Mouse (Mus musculus) heart, postnatal 4 days (tissue): Measurements from ENCODE around the gene Cldn6. TPM values are rescaled to one million over a fixed set of nuclear protein-coding genes. Genes with fewer than 3 reads are reported as not detected.

Experiments
- DNase-seq: peaks from one replicate; pipeline ENCODE4 v3.0.0; 2021
- total RNA-seq, 2 experiments: library from RNA; stranded (reverse); gene quantifications; 2 replicates each; pipeline ENCODE4 v1.2.3; 2021

The Cldn6 gene
- total RNA-seq, 2 experiments from 2014 or later, result not detected

DNA sequence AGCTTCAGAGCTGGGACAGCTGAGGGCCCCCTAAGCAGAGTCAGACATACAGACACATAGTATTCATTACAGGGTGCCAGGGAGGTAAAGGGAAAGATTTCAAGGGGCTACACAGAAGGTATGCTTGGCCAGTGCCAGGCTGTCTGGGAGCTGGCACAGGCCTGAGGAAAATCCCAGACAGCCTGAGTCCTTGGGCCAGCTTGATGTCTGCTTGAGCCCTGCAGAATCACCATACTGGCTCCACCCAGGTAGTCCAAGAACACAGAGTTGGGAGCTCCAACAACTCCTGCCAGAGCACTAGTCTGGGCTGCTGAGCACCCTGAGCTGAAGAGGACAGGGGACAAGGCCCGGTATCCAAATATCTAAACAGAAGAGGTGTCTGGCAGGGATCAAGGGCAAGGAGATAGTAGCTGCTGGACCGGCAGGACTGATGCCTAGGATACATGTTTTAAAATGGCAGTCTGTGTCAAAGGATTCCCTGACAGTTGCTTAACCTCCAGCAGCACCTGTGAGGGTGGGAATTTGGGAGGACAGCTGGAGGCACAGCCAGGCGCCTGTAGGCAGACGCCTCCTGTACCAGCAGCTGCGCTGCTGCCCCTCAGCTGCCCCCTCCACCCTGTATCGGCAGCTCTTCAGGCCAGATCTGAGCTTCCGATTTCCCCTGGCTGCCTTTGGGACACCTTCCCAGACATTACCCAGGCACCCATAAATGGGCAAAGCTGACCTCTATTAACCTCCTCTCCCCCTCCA lies 43.5 kb downstream of the Cldn6 start, which contains the start of gene 1520401A03Rik:
1520401A03Rik (minus strand) TSS at position 408 of the 750 bp plus-strand sequence.
- DNase-seq, result no peak

DNA sequence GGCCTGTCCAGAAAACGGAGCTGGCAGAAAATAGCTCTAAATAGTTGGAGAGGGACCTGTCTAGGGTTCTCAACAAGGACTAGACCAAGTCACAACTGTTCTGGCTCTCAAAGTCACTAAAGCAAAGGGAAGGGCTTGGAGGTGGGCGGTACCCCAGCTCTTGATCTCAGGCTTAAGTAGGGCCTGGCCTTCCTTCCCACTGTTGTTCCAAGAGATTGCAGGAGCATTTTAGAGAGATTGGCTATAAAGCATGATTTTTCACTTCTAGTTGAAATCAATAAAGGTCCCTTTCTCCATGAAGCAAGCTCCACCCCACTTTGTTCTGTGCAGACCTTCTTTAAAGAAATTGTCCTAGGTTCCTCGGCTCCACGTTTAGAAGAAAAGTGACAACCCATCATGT lies 46.4 kb downstream of the Cldn6 start:
- DNase-seq, result no peak

GRCm38 (mm10) chr17:23725999-23726757 lies 47.1 kb downstream of the Cldn6 start, which contains the start of gene Pkmyt1:
Gene Pkmyt1, plus strand, starts transcription at chr17:23726336.
- DNase-seq, result peak; percentile 97

GRCm38 (mm10) chr17:23726758-23727142 lies 47.7 kb downstream of the Cldn6 start:
- peak; percentile 91 for DNase-seq

DNA sequence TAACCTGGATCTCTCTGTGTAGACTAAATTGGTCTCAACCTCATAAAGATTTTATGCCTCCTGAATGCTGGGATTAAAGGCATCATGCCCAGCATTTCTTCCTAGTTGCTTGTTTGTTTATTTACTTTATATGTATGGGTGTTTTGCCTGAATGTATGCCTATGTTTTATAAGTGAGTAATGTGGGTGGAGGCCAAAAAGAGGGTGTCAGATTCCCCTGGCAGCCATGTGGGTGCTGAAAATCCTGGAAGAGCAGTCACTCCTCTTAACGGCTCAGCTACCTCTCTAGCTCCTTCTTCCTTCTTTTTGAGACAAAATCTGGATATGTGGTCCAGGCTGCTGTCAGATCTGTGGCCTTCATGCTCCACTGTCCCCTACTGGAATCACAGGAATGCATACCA lies 51.4 kb downstream of the Cldn6 start:
- DNase-seq, result no peak

Other genes with a start within 250 kb of the Cldn6 start
- gene Vmn2r117, start 199.6 kb upstream of the Cldn6 start, total RNA-seq, result not detected
- gene Zfp213, start 115.0 kb upstream of the Cldn6 start, total RNA-seq, result 1 to 10 TPM; 5.8 to 6.3 TPM
- gene Zfp13, start 79.8 kb upstream of the Cldn6 start, total RNA-seq, result 10 to 100 TPM in 1 of 2 experiments, 1 to 10 TPM in 1; 9.3 to 10.3 TPM
- not detected for gene Zscan10, start 78.4 kb upstream of the Cldn6 start, total RNA-seq
- under 1 TPM; 0.48 to 0.50 TPM for gene Mmp25, start 34.0 kb upstream of the Cldn6 start, total RNA-seq
- gene Bicdl2, start 18.7 kb upstream of the Cldn6 start, total RNA-seq, result under 1 TPM in 1 of 2 experiments, not detected in 1; 0.14 TPM
- gene Hcfc1r1, start 5.7 kb upstream of the Cldn6 start, total RNA-seq, result 100 to 1,000 TPM; 214 to 238 TPM
- gene Thoc6, start 5.4 kb upstream of the Cldn6 start, total RNA-seq, result 10 to 100 TPM; 24.8 to 28.8 TPM
- 100 to 1,000 TPM; 212 to 246 TPM for gene Tnfrsf12a, start 1.8 kb upstream of the Cldn6 start, total RNA-seq
- gene Cldn9, start 4.8 kb downstream of the Cldn6 start, total RNA-seq, result not detected
- not detected for gene 1520401A03Rik, start 43.5 kb downstream of the Cldn6 start, total RNA-seq
- 10 to 100 TPM; 16.6 to 16.7 TPM for gene Pkmyt1, start 47.1 kb downstream of the Cldn6 start, total RNA-seq
- 10 to 100 TPM; 19.1 to 19.3 TPM for gene Paqr4, start 61.6 kb downstream of the Cldn6 start, total RNA-seq
- gene Kremen2, start 66.6 kb downstream of the Cldn6 start, total RNA-seq, result not detected
- 10 to 100 TPM; 32.8 to 33.4 TPM for gene Flywch1, start 92.4 kb downstream of the Cldn6 start, total RNA-seq
- gene Flywch2, start 106.8 kb downstream of the Cldn6 start, total RNA-seq, result 1 to 10 TPM; 1.2 to 2.2 TPM
- gene Srrm2, start 111.3 kb downstream of the Cldn6 start, total RNA-seq, result 100 to 1,000 TPM; 275 to 287 TPM
- gene Elob, start 149.9 kb downstream of the Cldn6 start, total RNA-seq, result 100 to 1,000 TPM; 413 to 427 TPM
- not detected for gene Prss33, start 156.8 kb downstream of the Cldn6 start, total RNA-seq
- gene Prss32, start 164.6 kb downstream of the Cldn6 start, total RNA-seq, result not detected
- gene Prss41, start 164.9 kb downstream of the Cldn6 start, total RNA-seq, result not detected
- not detected for gene Prss21, start 188.8 kb downstream of the Cldn6 start, total RNA-seq
- gene Dcpp1, start 201.6 kb downstream of the Cldn6 start, total RNA-seq, result not detected
- gene Dcpp2, start 201.6 kb downstream of the Cldn6 start, total RNA-seq, result not detected
- not detected for gene Dcpp3, start 238.2 kb downstream of the Cldn6 start, total RNA-seq